Mouse (Mus musculus): ENCODE data around the gene Arhgap10. TPM values are rescaled to one million over a fixed set of nuclear protein-coding genes. Genes with fewer than 3 reads are reported as not detected.

Gene Arhgap10
- total and polyA plus RNA-seq, 3 experiments: 22.5 to 58.2 (median 51.4) TPM

DNA sequence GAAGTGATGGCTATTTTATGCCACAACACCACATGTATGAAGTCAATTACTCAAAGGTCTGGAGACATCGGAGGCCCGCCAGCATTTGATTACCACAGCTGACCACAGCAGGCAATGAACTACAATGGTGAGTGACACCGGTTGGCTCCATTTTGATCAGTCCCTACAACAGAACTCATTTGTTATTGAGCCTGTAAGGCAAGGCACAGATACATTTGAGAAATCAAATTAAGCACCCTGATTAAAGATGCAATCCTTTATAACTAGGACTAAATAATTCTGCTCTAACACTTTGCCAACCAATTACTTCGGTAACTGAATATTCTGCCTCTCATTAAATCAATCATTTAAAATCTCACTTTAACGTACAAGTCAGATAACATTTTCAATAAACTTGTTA, 157.3 kb downstream of the Arhgap10 start:
- Histone ChIP-seq H3K79me2 (replicated peaks; ENCODE audit: control insufficient read depth, insufficient read depth, low read length) (no peaks in the 10 kb centered on the region), H3K27me3 (ENCODE audit: control insufficient read depth, insufficient read depth, low read length) (no peaks in the 10 kb centered on the region), H3K9ac (ENCODE audit: low read depth, low read length) (no peak overlapping the region), H3K4me1 (ENCODE audit: control insufficient read depth, insufficient read depth, low read length) (no peaks in the 10 kb centered on the region), H3K27ac (no peak overlapping the region), H3K36me3 (ENCODE audit: control insufficient read depth, insufficient read depth, low read length) (0 out of 2 replicates have a peak, but pooled peaks cover 3% of the 10 kb centered on the region), H3K4me3 (no peak overlapping the region)
- 97% methylated on average over 5 of the region's 5 CpGs for whole genome bisulfite sequencing
- no peak for DNase-seq
- TF ChIP-seq POLR2A (IDR thresholded peaks at IDR 0.05; ENCODE audit: insufficient read depth, low read depth, low read length) (no peak), CTCF (IDR thresholded peaks at IDR 0.05) (no peak), EP300 (IDR thresholded peaks at IDR 0.05; ENCODE audit: insufficient read depth, low read depth, low read length) (no peak)
- intact Hi-C loops (cut with DNase I): no loop called here

DNA sequence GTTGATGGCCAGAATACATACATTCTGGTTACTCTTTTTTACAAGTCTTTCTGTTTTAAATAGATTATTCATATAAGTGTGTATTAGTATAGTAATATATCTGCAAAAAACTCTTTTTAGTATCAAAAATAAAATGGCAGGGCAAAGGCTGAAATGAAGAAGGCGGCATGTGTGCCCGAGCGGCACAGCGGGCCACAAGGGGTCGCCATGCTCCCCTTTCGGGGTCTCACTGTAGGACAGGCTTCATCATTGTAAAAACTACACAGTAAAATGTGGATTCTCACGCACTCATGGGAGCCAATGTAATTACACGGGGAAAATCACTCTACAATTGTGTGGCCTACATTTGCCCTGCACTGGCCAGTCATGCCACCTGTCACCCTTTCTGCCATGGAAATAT, 160.6 kb downstream of the Arhgap10 start:
- H3K27ac ChIP-seq: no peak overlapping the region
- H3K9ac ChIP-seq (ENCODE audit: low read depth, low read length): no peak overlapping the region
- H3K4me1 ChIP-seq (ENCODE audit: control insufficient read depth, insufficient read depth, low read length): no peaks in the 10 kb centered on the region
- WGBS: 87% methylated on average over 8 of the region's 8 CpGs
- H3K4me3 ChIP-seq: no peak overlapping the region
- TF ChIP-seq EP300 (IDR thresholded peaks at IDR 0.05; ENCODE audit: insufficient read depth, low read depth, low read length) (no peak), POLR2A (IDR thresholded peaks at IDR 0.05; ENCODE audit: insufficient read depth, low read depth, low read length) (no peak), CTCF (IDR thresholded peaks at IDR 0.05) (peak; percentile 16; the same call in 1 of the 2 replicates)
- no peaks in the 10 kb centered on the region for H3K27me3 ChIP-seq (ENCODE audit: control insufficient read depth, insufficient read depth, low read length)
- DNase-seq: no peak
- intact Hi-C loops (cut with DNase I): no loop called here
- H3K79me2 ChIP-seq (replicated peaks; ENCODE audit: control insufficient read depth, insufficient read depth, low read length): no peaks in the 10 kb centered on the region
- no peaks in the 10 kb centered on the region for H3K36me3 ChIP-seq (ENCODE audit: control insufficient read depth, insufficient read depth, low read length)

DNA sequence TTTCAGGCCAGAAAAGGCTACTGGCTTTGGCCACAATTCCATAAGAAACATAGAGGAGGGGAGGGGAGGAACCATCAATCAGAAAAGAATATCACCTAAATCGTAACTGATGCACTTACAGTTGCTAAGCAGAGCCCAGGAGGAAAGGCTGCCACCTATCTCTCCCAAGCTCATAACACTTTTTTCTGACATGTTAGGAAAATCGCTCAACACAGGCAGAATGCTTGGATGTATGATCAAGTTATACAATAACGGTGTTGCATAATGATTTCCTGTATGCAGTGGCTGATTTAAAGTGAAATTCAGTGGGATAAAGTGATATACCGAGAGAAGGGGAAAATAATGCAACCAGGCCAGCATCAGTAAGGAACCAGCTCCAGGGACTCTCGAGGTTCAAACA, 162.4 kb downstream of the Arhgap10 start:
- intact Hi-C loops (cut with DNase I): no loop called here
- no peak overlapping the region for H3K9ac ChIP-seq (ENCODE audit: low read depth, low read length)
- no peak overlapping the region for H3K4me3 ChIP-seq
- WGBS: 88% methylated on average over 5 of the region's 5 CpGs
- H3K4me1 ChIP-seq (ENCODE audit: control insufficient read depth, insufficient read depth, low read length): no peaks in the 10 kb centered on the region
- no peaks in the 10 kb centered on the region for H3K79me2 ChIP-seq (replicated peaks; ENCODE audit: control insufficient read depth, insufficient read depth, low read length)
- no peaks in the 10 kb centered on the region for H3K27me3 ChIP-seq (ENCODE audit: control insufficient read depth, insufficient read depth, low read length)
- no peak for DNase-seq
- no peak for TF ChIP-seq EP300 (IDR thresholded peaks at IDR 0.05; ENCODE audit: insufficient read depth, low read depth, low read length)
- no peaks in the 10 kb centered on the region for H3K36me3 ChIP-seq (ENCODE audit: control insufficient read depth, insufficient read depth, low read length)
- no peak overlapping the region for H3K27ac ChIP-seq

DNA sequence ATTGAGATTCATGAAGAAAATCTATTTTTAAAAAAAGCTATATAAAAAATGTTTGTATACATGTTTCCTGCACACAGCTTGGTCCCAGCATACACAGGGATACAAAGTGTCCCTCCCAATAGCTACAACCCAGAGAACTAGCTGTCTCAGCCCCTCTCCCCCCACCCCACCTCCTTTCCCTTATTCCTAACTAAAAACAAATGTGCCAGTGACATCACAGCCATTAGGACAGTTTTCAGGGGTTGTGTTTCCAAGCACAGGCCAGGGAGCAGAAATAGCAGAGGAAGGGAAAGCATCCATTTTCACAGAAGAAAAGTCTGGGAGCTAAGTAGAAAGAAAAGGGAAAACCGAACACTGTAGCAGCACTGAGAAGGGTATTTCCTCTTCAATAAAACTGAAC, 163.6 kb downstream of the Arhgap10 start:
- 86% methylated on average over 1 of the region's 1 CpGs for whole genome bisulfite sequencing

DNA sequence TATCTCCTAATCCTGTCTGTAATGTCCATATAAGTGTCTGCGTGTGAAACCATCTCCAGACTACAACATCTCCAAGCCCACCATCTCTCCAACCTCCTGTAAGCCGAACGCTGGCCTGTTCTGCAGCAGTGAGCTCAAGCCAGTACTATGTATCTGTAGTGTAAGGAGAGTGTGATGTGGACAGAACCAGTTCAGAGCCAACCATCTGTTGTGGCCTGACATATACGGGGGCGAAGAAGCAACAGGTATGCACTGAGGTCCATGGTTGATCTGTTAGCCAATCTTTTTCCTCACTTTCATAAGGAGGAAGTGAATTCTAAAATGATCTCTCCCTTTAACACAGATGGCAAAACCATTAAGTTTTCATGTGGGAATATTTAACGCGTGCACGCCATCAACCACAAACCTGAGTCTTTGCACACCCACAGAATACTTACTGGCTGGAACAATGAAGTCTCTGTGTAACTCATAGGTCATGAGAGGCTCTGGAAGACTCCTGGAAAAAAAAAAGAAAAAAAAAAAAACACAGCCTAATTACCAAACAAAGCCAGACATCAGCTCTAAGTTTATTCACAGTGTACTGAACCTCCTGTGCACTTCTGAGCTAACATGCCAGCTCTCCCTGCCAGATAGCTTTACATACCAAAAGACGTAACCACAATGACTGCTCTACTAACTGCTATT, 166.4 kb downstream of the Arhgap10 start:
- Histone ChIP-seq H3K27me3 (ENCODE audit: control insufficient read depth, insufficient read depth, low read length) (no peaks in the 10 kb centered on the region), H3K9ac (ENCODE audit: low read depth, low read length) (no peak overlapping the region), H3K79me2 (replicated peaks; ENCODE audit: control insufficient read depth, insufficient read depth, low read length) (no peaks in the 10 kb centered on the region), H3K4me1 (ENCODE audit: control insufficient read depth, insufficient read depth, low read length) (no peaks in the 10 kb centered on the region), H3K36me3 (ENCODE audit: control insufficient read depth, insufficient read depth, low read length) (no peaks in the 10 kb centered on the region), H3K27ac (no peak overlapping the region), H3K4me3 (no peak overlapping the region)
- intact Hi-C loops (cut with DNase I): no loop called here
- no peak for TF ChIP-seq CTCF (IDR thresholded peaks at IDR 0.05)
- TF ChIP-seq POLR2A (IDR thresholded peaks at IDR 0.05; ENCODE audit: insufficient read depth, low read depth, low read length): no peak
- no peak for TF ChIP-seq EP300 (IDR thresholded peaks at IDR 0.05; ENCODE audit: insufficient read depth, low read depth, low read length)
- 76% methylated on average over 9 of the region's 9 CpGs for WGBS
- DNase-seq: no peak

More for the DNA sequence above, 163.6 kb downstream of the Arhgap10 start:
- TF ChIP-seq POLR2A (IDR thresholded peaks at IDR 0.05; ENCODE audit: insufficient read depth, low read depth, low read length): no peak
- no peak for TF ChIP-seq CTCF (IDR thresholded peaks at IDR 0.05)
- TF ChIP-seq EP300 (IDR thresholded peaks at IDR 0.05; ENCODE audit: insufficient read depth, low read depth, low read length): no peak
- no peaks in the 10 kb centered on the region for H3K27me3 ChIP-seq (ENCODE audit: control insufficient read depth, insufficient read depth, low read length)
- H3K4me1 ChIP-seq (ENCODE audit: control insufficient read depth, insufficient read depth, low read length): no peaks in the 10 kb centered on the region
- no peaks in the 10 kb centered on the region for H3K79me2 ChIP-seq (replicated peaks; ENCODE audit: control insufficient read depth, insufficient read depth, low read length)
- no peak overlapping the region for H3K4me3 ChIP-seq
- no peak overlapping the region for H3K9ac ChIP-seq (ENCODE audit: low read depth, low read length)
- H3K27ac ChIP-seq: no peak overlapping the region
- no peak for DNase-seq
- no peaks in the 10 kb centered on the region for H3K36me3 ChIP-seq (ENCODE audit: control insufficient read depth, insufficient read depth, low read length)
- intact Hi-C loops (cut with DNase I): no loop called here

DNA sequence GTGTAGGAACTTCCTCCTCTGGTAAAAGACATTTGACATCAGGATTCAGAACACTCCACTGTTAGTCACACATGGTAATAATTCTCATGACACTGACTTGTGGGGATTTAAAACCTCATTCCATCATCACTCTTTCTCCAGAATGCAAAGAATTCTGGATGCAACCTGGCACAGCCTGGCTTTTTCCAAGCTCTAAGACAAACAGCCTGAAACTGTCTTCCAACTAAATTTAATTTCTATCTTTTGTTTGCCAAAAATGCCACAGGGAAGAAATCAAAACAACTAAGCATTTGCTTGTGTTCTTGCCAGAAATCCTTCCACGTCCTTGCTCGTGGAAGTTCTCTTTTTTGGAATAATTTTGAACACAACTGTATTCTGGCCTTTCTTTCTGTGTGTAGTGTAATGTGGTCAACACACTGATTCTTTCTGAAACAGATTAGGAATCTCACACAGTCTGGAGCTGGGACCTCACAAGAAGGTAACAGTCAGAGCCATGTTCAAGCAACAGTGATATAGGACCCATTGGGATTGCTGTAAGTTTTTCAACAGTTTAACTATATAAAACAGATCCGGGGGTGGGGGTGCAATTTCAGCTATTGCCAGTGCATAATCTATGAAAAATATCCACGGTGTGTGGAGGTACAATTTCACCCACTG, 167.5 kb downstream of the Arhgap10 start:
- no peak for TF ChIP-seq POLR2A (IDR thresholded peaks at IDR 0.05; ENCODE audit: insufficient read depth, low read depth, low read length)
- TF ChIP-seq CTCF (IDR thresholded peaks at IDR 0.05): no peak
- TF ChIP-seq EP300 (IDR thresholded peaks at IDR 0.05; ENCODE audit: insufficient read depth, low read depth, low read length): no peak
- Histone ChIP-seq H3K36me3 (ENCODE audit: control insufficient read depth, insufficient read depth, low read length) (no peaks in the 10 kb centered on the region), H3K9ac (ENCODE audit: low read depth, low read length) (no peak overlapping the region), H3K4me3 (no peak overlapping the region), H3K27me3 (ENCODE audit: control insufficient read depth, insufficient read depth, low read length) (no peaks in the 10 kb centered on the region), H3K79me2 (replicated peaks; ENCODE audit: control insufficient read depth, insufficient read depth, low read length) (no peaks in the 10 kb centered on the region), H3K4me1 (ENCODE audit: control insufficient read depth, insufficient read depth, low read length) (no peaks in the 10 kb centered on the region), H3K27ac (no peak overlapping the region)
- intact Hi-C loops (cut with DNase I): no loop called here
- no peak for DNase-seq
- WGBS: 74% methylated on average over 4 of the region's 4 CpGs
